Mouse (Mus musculus) brown adipose tissue, adult 24 weeks (tissue): ENCODE measurements around the gene Tepsin. TPM values are rescaled to one million over a fixed set of nuclear protein-coding genes. Genes with fewer than 3 reads are reported as not detected.

Source experiments
- H3K27ac ChIP-seq: fragments of 200-500 bp; replicated peaks from 2 replicates; pipeline ENCODE4 v1.5.1; 2012; ENCODE audit warnings: low read depth, mild to moderate bottlenecking, low read length
- H3K4me1 ChIP-seq: fragments of 200-500 bp; 2 replicates; pipeline ENCODE4 v1.6.1; 2012; ENCODE audit warnings: low read length, mixed read lengths; ENCODE audit not compliant: control insufficient read depth, insufficient read depth, insufficient read length
- H3K4me3 ChIP-seq: fragments of 200-500 bp; 2 replicates; pipeline ENCODE4 v1.5.1; 2012; ENCODE audit warnings: low read depth, mild to moderate bottlenecking, low read length, moderate library complexity; ENCODE audit not compliant: insufficient read depth
- polyA plus RNA-seq: library from polyadenylated mRNA; stranded (reverse); fragments of >200 nt; gene quantifications from 2 replicates; pipeline ENCODE4 v1.2.4, GENCODE M21; 2012; ENCODE audit not compliant: missing spikeins, insufficient read depth, insufficient read length

Tepsin gene
- polyA plus RNA-seq, 1 experiment: 4.8 TPM

DNA sequence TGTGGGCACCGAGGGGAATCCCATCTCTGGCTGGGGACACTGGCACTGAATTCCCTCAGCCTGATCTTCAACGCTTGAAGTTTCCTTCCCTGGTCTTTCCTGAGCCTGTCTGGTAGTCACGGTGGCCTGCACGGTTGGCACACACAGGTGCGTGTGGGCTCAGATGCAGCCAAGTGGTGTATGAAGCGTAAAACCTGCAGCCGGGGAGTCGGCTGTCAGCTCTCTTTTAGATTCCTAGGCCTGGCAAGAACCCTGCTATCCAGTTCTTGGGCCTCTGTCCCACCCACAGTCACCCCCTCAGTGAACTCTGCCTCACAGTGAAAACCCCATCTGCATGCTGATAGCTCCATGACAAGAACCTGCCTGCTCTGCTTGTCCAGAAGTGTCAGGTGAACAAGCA lies 37.9 kb downstream of the Tepsin start:
- Histone ChIP-seq H3K4me3 (no peak overlapping the region), H3K27ac (no peak overlapping the region), H3K4me1 (no peaks in the 10 kb centered on the region)

DNA sequence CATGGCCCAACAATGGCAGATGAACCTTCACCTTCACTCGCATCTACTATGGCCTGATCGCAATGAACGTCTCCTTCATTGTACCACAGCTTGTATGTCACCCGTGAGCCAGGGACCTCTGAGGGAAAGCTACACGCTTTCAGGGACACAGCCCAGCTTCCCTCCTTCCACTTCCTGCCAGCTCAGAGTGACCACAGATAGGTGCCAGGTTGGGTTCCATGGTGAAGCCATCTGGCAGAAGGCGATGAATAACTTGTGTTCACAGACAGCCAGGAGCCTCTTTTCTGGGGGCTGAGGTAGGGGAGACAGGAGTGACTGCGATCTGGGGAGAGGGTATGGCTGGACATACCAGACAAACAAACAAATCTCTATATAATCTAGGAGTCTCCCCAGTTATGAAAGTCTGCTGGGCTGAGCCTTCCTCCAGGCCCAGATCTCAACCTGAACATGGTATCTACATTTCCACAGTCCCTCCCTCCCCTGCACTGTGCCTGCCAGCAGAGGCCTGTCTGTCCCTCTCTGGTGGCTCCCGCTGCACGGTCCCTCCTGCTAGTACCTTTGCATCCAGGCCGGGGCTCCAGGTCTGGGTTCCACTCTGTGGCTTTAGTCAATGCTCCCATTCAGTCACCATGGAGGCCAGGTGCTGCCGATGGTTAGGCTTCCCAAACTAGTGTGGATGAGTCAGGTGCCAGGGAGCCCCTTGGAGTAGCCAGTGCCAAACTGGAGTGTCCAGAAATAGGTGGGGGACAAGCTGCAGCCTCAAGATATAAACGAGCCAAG lies 42.4 kb downstream of the Tepsin start:
- no peak overlapping the region for H3K4me3 ChIP-seq

DNA sequence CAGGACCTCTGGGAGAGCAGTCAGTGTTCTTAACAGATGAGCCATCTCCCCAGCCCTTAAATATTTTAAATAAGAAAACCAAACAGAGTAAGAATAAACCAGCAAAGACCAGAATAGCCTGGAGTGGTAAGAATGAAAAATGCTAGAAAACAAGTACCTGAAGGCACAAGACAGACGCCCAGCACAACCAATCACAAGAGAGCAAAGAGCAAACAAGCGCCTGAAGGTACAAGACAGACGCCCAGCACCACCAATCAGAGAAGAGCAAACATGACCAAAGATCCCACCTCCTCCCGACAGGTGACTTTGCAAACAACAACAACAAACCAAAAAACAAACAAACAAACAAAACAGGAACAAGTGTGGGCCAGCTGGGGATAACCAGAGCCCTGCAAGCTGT lies 44.7 kb downstream of the Tepsin start:
- Histone ChIP-seq H3K27ac (no peak overlapping the region), H3K4me1 (peaks cover 3% of the 10 kb centered on the region), H3K4me3 (no peak overlapping the region)

More for the DNA sequence above, 42.4 kb downstream of the Tepsin start:
- Histone ChIP-seq H3K4me1 (peaks cover 3% of the 10 kb centered on the region), H3K27ac (no peak overlapping the region)

DNA sequence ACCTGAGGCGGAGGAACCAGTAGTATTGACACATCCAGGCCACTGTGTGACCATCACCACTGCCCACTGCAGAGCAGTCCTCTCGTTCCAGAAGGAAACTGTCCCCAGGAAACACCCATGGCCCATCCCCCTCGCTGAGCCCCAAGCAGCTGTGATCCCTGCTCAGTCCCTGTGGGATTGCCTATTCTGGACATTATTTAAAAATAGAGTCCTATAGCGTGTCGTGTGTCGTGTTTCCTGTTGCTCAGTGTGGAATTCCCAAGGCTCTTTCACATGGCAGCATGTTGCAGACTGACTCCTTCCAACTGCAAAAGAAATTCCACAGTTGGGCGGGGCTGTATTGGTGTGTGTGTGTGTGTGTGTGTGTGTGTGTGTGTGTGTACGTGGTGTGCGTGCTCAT lies 46.3 kb downstream of the Tepsin start:
- Histone ChIP-seq H3K27ac (no peak overlapping the region), H3K4me1 (peaks cover 3% of the 10 kb centered on the region), H3K4me3 (no peak overlapping the region)

DNA sequence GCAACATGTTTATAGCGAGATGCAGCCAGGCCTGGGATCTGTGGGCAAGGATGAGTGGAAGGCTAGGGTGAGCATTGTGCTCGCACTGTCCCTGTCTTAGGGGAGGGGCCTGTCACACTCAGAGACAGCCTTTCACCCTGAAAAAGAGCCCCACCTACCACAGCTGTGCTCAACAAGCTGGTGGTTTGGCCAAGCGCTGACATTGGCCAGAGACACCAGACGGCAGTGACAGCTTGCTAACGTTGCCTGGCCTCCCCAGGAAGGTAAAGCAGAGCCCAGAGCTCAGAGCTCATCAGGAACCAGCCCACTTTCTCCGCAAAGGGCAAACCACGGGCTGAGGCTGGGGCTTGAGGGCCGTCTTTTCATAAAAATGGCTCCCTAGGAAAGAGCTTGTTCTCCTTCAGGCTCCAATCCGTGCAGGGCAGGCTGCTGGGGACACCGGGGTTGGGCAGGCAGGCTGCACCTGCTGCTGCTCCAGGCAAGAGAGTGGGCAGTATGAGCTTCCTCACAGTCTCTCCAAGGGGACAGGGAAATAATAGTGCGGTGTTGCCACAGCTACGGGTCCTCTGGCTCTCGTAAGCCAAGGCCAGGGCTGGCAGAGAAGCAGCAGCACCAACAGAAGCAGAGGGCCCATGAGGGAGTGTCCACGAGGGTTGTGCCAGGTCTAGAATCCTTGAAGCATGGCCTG lies 47.3 kb downstream of the Tepsin start:
- Histone ChIP-seq H3K4me1 (peaks cover 3% of the 10 kb centered on the region), H3K4me3 (no peak overlapping the region), H3K27ac (no peak overlapping the region)

DNA sequence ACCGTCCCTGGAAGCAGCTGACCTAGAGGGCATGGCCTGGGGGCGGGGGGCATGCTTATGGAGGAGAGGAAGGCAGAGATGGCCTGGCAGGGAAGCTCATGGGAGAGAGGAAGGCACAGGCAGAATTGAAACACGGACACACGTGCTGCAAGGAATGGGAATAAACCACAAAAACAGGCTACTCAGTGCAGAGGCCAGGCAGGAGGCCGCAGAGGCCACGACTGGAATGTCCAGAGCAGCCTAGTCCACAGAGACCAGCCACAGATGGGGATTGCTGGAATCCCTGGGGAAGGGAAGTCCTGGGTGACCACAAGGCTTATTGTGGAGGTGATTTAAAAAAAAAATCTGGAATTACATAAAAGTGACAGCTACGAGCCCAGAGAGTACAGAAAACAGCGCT lies 49.5 kb downstream of the Tepsin start:
- H3K27ac ChIP-seq: no peak overlapping the region

DNA sequence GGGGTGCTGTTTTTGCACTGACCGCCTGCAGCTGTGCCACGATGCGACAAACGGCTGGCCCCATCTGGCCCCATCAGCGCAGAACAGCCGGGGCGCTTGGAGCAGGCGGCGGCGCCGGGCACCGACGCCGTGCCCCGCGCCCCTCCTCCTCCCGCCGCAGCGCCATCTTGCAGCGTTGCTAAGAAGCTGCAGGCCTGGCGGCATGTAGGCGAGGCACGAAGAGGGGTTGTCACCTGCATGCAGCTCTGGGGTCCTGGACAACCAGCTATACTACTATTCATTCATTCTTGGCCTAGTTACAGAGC lies 50.3 kb downstream of the Tepsin start:
- H3K27ac ChIP-seq: no peak overlapping the region
- H3K4me3 ChIP-seq: no peak overlapping the region
- peaks cover 3% of the 10 kb centered on the region for H3K4me1 ChIP-seq

More for the DNA sequence above, 49.5 kb downstream of the Tepsin start:
- H3K4me1 ChIP-seq: peaks cover 3% of the 10 kb centered on the region
- no peak overlapping the region for H3K4me3 ChIP-seq

DNA sequence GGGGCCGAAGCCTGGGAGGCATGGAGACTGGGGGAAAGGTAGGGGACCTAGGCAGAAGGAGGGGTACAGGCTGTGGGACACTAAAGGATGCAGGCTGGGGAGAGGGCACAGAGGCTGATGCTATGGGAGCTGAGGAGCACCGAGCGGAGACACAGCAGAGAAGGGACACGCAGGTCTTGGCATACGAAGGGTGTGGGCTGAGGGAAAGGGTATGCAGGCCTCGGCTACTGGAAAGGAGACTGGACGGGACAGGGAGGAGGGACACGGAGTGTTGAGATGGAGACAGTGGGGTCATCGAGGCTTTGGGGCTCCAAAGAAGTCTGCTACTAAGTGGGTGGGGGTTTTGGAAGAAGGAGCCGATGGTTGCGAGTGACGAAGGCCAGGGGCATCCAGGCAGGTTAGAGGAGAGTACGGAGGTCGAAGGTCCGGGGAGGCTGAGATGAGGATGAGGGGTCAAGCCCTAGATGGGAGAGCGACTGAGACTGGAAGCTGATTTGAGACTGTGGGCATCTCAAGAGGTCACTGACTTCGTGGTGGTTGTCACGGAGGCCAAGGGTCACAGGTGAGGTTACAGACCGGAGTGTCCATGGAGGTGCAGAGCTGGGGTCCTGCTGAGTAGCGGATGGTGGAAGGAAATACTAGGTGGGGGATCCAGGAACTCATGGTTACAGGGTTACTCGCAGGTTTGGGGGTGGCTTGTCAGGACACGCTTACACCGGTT lies 50.8 kb downstream of the Tepsin start:
- H3K4me3 ChIP-seq: no peak overlapping the region
- peaks cover 4% of the 10 kb centered on the region for H3K4me1 ChIP-seq
- no peak overlapping the region for H3K27ac ChIP-seq

DNA sequence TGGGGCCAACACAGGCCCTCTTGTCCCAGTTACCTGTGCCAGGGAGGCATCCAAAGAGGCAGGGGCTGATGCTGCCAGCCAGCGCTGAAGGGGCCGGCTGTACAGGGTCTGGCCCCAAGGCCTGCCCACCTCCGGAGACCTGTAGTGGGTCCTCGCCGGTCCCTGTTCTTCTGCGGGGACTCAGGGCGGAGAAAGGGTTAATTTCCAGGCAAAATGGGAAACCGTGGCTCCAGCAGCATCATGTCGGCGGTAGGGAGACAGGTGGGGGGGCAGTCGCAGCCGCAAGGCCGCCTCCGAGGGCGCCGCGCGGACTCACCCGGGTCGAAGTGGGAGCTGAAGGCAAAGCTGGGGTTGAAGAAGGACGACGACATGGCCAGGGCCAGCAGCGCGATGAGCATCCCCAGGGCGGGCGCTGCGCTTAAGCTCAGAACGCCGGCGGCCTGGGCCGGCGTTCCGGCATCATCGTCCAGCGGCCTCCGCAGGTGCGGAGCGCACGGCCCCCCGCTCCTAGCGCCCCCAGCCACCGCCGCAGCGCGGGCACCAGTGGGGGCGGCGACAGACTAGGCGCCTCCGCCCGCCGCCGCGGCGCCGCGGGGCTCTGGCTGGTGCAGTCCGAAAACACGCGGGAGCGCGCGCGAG lies 51.9 kb downstream of the Tepsin start, which contains the start of gene Aatk:
TSS of gene Aatk (minus strand) at position 615 of the 639 bp plus-strand sequence.
- Histone ChIP-seq H3K4me3 (peak within 1 kb of the TSS; percentile 57), H3K27ac (peak within 1 kb of the TSS; percentile 20), H3K4me1 (peaks cover 9% of the 10 kb centered on the region)

DNA sequence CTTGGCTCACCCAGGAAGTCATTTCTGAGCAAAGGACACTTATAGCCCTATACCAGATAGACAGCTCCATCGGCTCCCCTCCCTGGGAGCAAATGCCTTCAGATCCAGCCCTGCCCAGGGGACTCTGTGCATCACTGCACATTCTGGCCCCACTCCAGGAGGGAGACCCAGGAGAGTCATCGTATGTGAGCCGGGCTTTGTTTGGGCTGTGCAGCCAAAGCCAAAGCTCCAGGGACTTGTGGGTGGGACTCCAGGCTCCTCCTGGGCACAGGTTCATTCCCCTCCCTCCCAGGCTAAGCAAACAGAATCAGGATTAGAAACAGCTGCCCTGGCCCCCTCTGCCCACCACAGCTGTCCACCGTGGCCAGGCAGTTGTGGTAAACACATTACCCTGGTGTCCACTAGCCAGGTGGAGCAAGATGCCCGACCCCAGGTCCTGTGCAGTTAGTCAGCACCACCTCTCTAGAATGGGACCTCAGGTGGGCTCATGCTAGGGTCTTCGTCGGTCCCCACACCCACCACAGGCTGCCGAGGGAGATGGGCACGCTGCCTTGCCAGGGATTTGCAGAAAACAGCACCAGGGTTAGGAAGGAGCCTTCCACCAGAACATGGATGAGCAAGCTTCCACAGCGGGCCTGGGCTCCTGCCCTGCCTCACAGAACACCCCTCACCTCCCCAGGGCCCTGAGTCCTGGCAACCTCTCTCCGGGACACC lies 52.5 kb downstream of the Tepsin start:
- H3K4me3 ChIP-seq: peak overlapping the region; percentile 57
- peak overlapping the region; percentile 20 for H3K27ac ChIP-seq
- peaks cover 11% of the 10 kb centered on the region for H3K4me1 ChIP-seq

DNA sequence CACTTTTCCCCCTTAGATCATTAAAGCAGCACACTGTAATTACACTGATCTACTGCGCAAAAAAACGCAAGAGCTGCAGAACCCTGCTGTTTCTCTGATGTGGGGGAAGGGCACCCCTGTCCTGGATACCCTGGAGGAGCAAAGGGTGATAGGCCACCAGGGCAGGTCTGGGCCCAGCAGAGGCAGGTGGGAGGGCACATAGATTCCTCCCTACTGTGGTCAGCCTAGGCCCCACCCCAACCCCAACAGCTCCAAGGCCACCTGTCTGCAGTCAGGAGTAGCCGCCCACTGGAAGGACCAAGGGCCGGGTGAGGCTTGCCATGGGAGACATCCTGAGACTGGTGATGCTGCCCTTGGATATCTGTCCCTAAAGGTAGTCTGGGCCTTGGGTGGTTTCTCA lies 53.2 kb downstream of the Tepsin start:
- H3K27ac ChIP-seq: no peak overlapping the region
- peaks cover 17% of the 10 kb centered on the region for H3K4me1 ChIP-seq
- H3K4me3 ChIP-seq: no peak overlapping the region

DNA sequence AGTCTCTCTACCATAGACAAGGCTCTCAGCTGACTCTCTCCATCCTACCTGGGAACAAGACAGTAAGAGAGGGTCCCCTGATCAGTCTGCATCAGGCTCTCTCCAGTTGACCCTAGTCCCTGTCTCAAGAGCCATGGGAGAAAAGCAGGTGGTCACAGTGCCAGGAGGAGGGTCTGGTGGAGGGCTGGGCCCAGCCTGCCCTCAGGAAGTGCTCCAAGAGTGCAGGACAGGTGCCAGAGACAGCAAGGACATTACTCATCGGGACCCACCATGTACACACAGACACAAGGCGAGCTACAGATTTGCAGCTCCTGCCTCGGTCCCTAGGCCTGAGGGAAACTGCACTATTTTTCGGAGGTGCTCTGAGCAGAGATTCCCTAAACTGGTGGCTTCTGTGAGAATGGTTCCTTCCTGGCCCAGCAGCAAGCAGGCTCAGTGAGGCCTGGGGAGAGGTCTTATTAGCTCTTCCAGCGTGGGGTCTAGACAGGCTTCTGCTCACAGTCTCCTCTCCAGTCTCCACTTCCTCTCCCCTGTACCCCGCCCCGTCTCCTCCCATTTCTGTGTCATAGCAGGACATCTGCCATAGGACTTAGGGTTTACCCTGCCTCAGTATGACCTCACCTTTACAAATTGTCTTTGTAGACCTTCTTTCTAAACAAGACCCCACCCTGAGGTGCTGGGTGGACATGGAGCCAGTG lies 56.2 kb downstream of the Tepsin start:
- Histone ChIP-seq H3K27ac (peak overlapping the region; percentile 97), H3K4me1 (peaks cover 25% of the 10 kb centered on the region)

DNA sequence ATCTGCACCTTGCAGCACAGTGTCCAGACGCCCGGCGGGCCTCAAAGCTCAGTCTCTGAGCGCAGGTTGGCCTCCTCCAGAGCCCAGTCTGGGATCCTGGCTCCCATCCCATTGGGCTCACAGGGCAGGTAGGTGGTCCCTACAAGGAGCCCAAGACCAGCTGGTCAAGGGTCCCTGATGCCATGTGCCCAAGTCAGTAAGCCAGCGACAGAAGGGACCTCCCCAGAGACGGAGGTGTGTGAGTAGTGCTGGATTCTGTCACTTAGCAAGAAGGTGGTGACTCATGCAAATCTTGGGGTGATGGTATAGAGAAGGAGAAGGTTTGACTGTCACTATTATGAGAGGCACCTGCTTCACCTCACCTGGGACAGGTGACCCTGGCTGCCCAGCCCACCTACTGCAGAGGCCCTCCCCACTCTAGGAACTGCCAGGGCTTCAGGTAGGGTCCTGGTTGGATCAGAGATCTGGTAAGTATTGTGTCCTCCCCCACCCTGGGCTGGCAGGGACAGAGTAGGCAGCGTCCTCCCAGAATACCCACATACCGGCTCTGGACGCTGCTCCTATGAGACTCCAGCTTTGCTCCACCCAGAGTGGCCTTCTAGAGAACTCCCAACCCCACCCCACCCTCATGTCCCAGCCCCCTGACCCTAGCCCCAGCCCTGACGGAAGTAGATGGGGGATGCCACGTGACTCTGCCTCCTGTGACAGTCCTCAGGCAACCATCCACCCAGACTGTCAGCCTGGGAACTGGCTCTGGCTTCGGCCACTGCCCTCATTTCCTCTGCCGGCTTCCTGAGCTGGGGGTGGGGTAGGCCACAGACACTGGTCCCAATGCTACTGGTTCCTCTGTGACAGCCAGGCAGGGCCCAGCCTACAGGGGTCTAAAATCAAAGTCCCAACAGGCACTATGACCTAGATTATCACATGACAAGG lies 57.1 kb downstream of the Tepsin start:
- Histone ChIP-seq H3K4me3 (peak overlapping the region; percentile 45), H3K4me1 (peaks cover 25% of the 10 kb centered on the region), H3K27ac (peak overlapping the region; percentile 97)

More for the DNA sequence above, 56.2 kb downstream of the Tepsin start:
- H3K4me3 ChIP-seq: 0 out of 2 replicates have a peak overlapping the region, but pooled peaks have one; percentile 8
